Mouse (Mus musculus): ENCODE results near the gene Hexdc. TPM values are rescaled to one million over a fixed set of nuclear protein-coding genes. Genes with fewer than 3 reads are reported as not detected.

Hexdc gene
- polyA plus RNA-seq, 1 experiment from 2014 or later, result 7.3 TPM

GRCm38 (mm10) chr11:121259160-121260100 is 55.2 kb downstream of the Hexdc start, which contains the start of gene Foxk2:
Gene Foxk2 (plus strand): TSS chr11:121259990.
- H3K4me1 ChIP-seq (ENCODE audit: control insufficient read depth, insufficient read depth, low read length), result peaks cover 9% of the 10 kb centered on the region
- H3K4me3 ChIP-seq (ENCODE audit: low read depth, low read length), result peak within 1 kb of the TSS; percentile 96
- peaks cover 37% of the 10 kb centered on the region for H3K36me3 ChIP-seq (ENCODE audit: control insufficient read depth, insufficient read depth, low read length)
- WGBS, result under 1% methylated on average over 50 of the region's 91 CpGs
- H3K9me3 ChIP-seq (ENCODE audit: control insufficient read depth, low read length), result no peaks in the 10 kb centered on the region
- H3K4me2 ChIP-seq (ENCODE audit: low read depth, low read length), result peak within 1 kb of the TSS; percentile 91
- ATAC-seq (ENCODE audit: low read depth) (peak; percentile 99), DNase-seq (ENCODE audit: low spot score) (peak; percentile 96)
- no peaks in the 10 kb centered on the region for H3K27me3 ChIP-seq (replicated peaks; ENCODE audit: control insufficient read depth, insufficient read depth, low read length)
- peak within 1 kb of the TSS; percentile 95 for H3K9ac ChIP-seq (ENCODE audit: low read depth, low read length)
- H3K27ac ChIP-seq (replicated peaks; ENCODE audit: low read depth, low read length), result peak within 1 kb of the TSS; percentile 85

GRCm38 (mm10) chr11:121260211-121260906 is 56.1 kb downstream of the Hexdc start:
- H3K27ac ChIP-seq (replicated peaks; ENCODE audit: low read depth, low read length), result peak overlapping the region; percentile 85
- H3K4me3 ChIP-seq (ENCODE audit: low read depth, low read length), result peak overlapping the region; percentile 96
- peak; percentile 9 for DNase-seq (ENCODE audit: low spot score)
- peak overlapping the region; percentile 95 for H3K9ac ChIP-seq (ENCODE audit: low read depth, low read length)
- H3K27me3 ChIP-seq (replicated peaks; ENCODE audit: control insufficient read depth, insufficient read depth, low read length), result no peaks in the 10 kb centered on the region
- WGBS, result under 1% methylated on average over 10 of the region's 60 CpGs
- peaks cover 35% of the 10 kb centered on the region for H3K36me3 ChIP-seq (ENCODE audit: control insufficient read depth, insufficient read depth, low read length)
- peak; percentile 4; the same call in 1 of the 2 replicates for ATAC-seq (ENCODE audit: low read depth)
- no peaks in the 10 kb centered on the region for H3K9me3 ChIP-seq (ENCODE audit: control insufficient read depth, low read length)
- H3K4me2 ChIP-seq (ENCODE audit: low read depth, low read length), result peak overlapping the region; percentile 91
- H3K4me1 ChIP-seq (ENCODE audit: control insufficient read depth, insufficient read depth, low read length), result peaks cover 9% of the 10 kb centered on the region

- H3K27ac ChIP-seq (replicated peaks; ENCODE audit: low read depth, low read length), result no peak overlapping the region
- no peak for DNase-seq (ENCODE audit: low spot score)
- H3K27me3 ChIP-seq (replicated peaks; ENCODE audit: control insufficient read depth, insufficient read depth, low read length), result no peaks in the 10 kb centered on the region
- H3K36me3 ChIP-seq (ENCODE audit: control insufficient read depth, insufficient read depth, low read length), result peaks cover 34% of the 10 kb centered on the region
- H3K4me1 ChIP-seq (ENCODE audit: control insufficient read depth, insufficient read depth, low read length), result peaks cover 9% of the 10 kb centered on the region
- peak overlapping the region; percentile 91 for H3K4me2 ChIP-seq (ENCODE audit: low read depth, low read length)
- peak overlapping the region; percentile 95 for H3K9ac ChIP-seq (ENCODE audit: low read depth, low read length)
- no peaks in the 10 kb centered on the region for H3K9me3 ChIP-seq (ENCODE audit: control insufficient read depth, low read length)
- H3K4me3 ChIP-seq (ENCODE audit: low read depth, low read length), result peak overlapping the region; percentile 96
- ATAC-seq (ENCODE audit: low read depth), result no peak
- WGBS, result 42% methylated on average over 2 of the region's 2 CpGs
Measured at GRCm38 (mm10) chr11:121261074-121261473, 56.8 kb downstream of the Hexdc start.

Other genes with a start within 250 kb of the Hexdc start
- 59.6 and 65.2 TPM in 2 replicates for gene Csnk1d, start 213.1 kb upstream of the Hexdc start, polyA plus RNA-seq (2014; fragmentation: Nextera tagmentation; extraction: Ambion mirVana)
- 0.93 and 1.1 TPM in 2 replicates for gene Cd7, start 165.0 kb upstream of the Hexdc start, polyA plus RNA-seq (2014; fragmentation: Nextera tagmentation; extraction: Ambion mirVana)
- 0.34 and 0.72 TPM in 2 replicates for gene Sectm1b, start 140.9 kb upstream of the Hexdc start, polyA plus RNA-seq (2014; fragmentation: Nextera tagmentation; extraction: Ambion mirVana)
- 0.22 and 0.80 TPM in 2 replicates for gene Sectm1a, start 123.2 kb upstream of the Hexdc start, polyA plus RNA-seq (2014; fragmentation: Nextera tagmentation; extraction: Ambion mirVana)
- not detected in 2 replicates for gene Tex19.2, start 85.8 kb upstream of the Hexdc start, polyA plus RNA-seq (2014; fragmentation: Nextera tagmentation; extraction: Ambion mirVana)
- gene Tex19.1, start 58.3 kb upstream of the Hexdc start, polyA plus RNA-seq (2014; fragmentation: Nextera tagmentation; extraction: Ambion mirVana), result not detected in 2 replicates
- gene Uts2r, start 44.2 kb upstream of the Hexdc start, polyA plus RNA-seq (2014; fragmentation: Nextera tagmentation; extraction: Ambion mirVana), result 1.2 and 1.6 TPM in 2 replicates
- 23.4 and 25.4 TPM in 2 replicates for gene Ogfod3, start 278 bp downstream of the Hexdc start, polyA plus RNA-seq (2014; fragmentation: Nextera tagmentation; extraction: Ambion mirVana)
- 40.0 and 42.3 TPM in 2 replicates for gene Cybc1, start 24.9 kb downstream of the Hexdc start, polyA plus RNA-seq (2014; fragmentation: Nextera tagmentation; extraction: Ambion mirVana)
- gene Narf, start 32.8 kb downstream of the Hexdc start, polyA plus RNA-seq (2014; fragmentation: Nextera tagmentation; extraction: Ambion mirVana), result 42.1 and 43.8 TPM in 2 replicates
- 9.9 and 10.2 TPM in 2 replicates for gene Foxk2, start 55.6 kb downstream of the Hexdc start, polyA plus RNA-seq (2014; fragmentation: Nextera tagmentation; extraction: Ambion mirVana)
- 108 and 111 TPM in 2 replicates for gene Wdr45b, start 150.0 kb downstream of the Hexdc start, polyA plus RNA-seq (2014; fragmentation: Nextera tagmentation; extraction: Ambion mirVana)
- gene Rab40b, start 183.8 kb downstream of the Hexdc start, polyA plus RNA-seq (2014; fragmentation: Nextera tagmentation; extraction: Ambion mirVana), result 34.7 and 43.7 TPM in 2 replicates
- gene Fn3krp, start 217.0 kb downstream of the Hexdc start, polyA plus RNA-seq (2014; fragmentation: Nextera tagmentation; extraction: Ambion mirVana), result 5.4 and 6.6 TPM in 2 replicates
- 2.4 and 3.7 TPM in 2 replicates for gene Fn3k, start 230.5 kb downstream of the Hexdc start, polyA plus RNA-seq (2014; fragmentation: Nextera tagmentation; extraction: Ambion mirVana)
- 38.8 and 40.3 TPM in 2 replicates for gene Tbcd, start 247.5 kb downstream of the Hexdc start, polyA plus RNA-seq (2014; fragmentation: Nextera tagmentation; extraction: Ambion mirVana)